Mouse (Mus musculus): Measurements from ENCODE around the gene Amhr2. TPM values are rescaled to one million over a fixed set of nuclear protein-coding genes. Genes with fewer than 3 reads are reported as not detected.

Amhr2 gene
- polyA plus RNA-seq, 1 experiment from 2014 or later = 0.21 TPM

DNA sequence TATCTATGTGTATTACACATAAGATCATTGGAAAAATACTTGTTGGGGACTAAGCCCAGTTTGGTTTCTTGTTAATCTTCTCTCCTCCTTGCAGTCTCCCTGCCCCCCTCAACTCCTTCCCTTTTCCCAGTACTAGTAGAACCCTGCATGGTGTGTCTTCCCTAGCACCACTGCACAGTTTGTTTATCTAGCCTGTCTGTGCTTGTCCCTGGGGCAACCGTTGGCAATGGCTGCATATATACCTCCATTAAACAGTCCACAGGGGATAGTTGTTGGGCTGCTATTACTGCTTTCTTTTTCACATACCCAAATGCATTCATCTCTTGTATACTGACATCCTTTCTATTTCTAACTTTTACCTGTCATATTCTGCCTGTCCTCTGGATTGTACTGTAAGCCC, 42.5 kb downstream of the Amhr2 start:
- no peak for TF ChIP-seq CTCF (IDR thresholded peaks at IDR 0.05; ENCODE audit: low read depth)
- WGBS = 59% methylated on average over 1 of the region's 1 CpGs
- ATAC-seq (ENCODE audit: insufficient read depth) (no peak), DNase-seq (no peak)
- no peak overlapping the region for H3K9ac ChIP-seq
- H3K9me3 ChIP-seq (ENCODE audit: low read depth, low read length) = no peaks in the 10 kb centered on the region
- H3K27ac ChIP-seq (ENCODE audit: low read depth) = no peak overlapping the region
- no peak overlapping the region for H3K4me3 ChIP-seq (ENCODE audit: low read depth, low read length)
- H3K27me3 ChIP-seq (ENCODE audit: insufficient read depth, low read length) = no peaks in the 10 kb centered on the region
- H3K4me1 ChIP-seq (ENCODE audit: insufficient read depth) = no peaks in the 10 kb centered on the region
- peaks cover 88% of the 10 kb centered on the region for H3K36me3 ChIP-seq (ENCODE audit: insufficient read depth)
- H3K4me2 ChIP-seq = no peak overlapping the region

DNA sequence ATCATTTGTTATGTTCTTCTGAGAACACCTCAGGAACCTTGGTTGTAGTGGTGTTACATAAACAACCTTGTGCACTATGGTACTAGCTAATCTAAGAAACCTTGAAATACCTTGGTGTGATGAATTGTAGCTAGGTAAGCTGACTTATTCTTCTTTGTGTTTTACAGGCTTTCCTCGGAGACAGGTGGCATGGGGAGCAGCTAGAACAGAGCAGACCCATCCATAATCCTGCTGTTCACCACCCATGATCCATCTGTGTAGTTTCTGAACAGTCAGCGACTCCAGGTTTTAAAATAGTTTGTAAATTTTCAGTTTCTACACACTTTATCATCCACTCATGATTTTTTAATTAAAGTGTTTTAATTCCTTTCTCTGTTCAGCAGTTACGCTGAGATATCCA, 53.2 kb downstream of the Amhr2 start:
- no peak overlapping the region for H3K4me3 ChIP-seq (ENCODE audit: low read depth, low read length)
- ATAC-seq (ENCODE audit: insufficient read depth) (no peak), DNase-seq (no peak)
- H3K36me3 ChIP-seq (ENCODE audit: insufficient read depth) = peaks cover 98% of the 10 kb centered on the region
- H3K27ac ChIP-seq (ENCODE audit: low read depth) = no peak overlapping the region
- no peaks in the 10 kb centered on the region for H3K9me3 ChIP-seq (ENCODE audit: low read depth, low read length)
- no peak overlapping the region for H3K9ac ChIP-seq
- no peak overlapping the region for H3K4me2 ChIP-seq
- H3K4me1 ChIP-seq (ENCODE audit: insufficient read depth) = no peaks in the 10 kb centered on the region
- 90% methylated on average over 3 of the region's 3 CpGs for WGBS
- no peaks in the 10 kb centered on the region for H3K27me3 ChIP-seq (ENCODE audit: insufficient read depth, low read length)
- TF ChIP-seq CTCF (IDR thresholded peaks at IDR 0.05; ENCODE audit: low read depth) = no peak

DNA sequence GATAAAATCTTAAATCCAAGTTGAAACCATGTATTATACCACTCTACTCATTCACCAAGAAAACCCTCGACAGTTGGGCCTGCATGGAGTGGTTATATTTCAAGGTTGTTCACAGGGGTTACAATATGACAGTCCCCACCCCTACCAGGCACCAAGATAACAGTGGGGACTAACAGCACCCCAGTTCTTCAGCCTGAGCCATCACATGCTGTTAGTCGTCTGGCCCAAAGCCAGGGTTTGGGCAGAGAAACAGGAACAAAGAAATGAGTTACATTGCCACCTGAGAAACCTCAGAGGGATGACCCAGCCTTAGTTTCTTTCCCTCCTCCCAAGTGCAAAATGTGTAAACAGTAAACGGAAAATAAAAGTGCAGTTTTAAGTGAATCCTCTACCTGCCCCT, 54.2 kb downstream of the Amhr2 start:
- DNase-seq (no peak), ATAC-seq (ENCODE audit: insufficient read depth) (no peak)
- H3K4me2 ChIP-seq = no peak overlapping the region
- H3K27ac ChIP-seq (ENCODE audit: low read depth) = no peak overlapping the region
- peaks cover 98% of the 10 kb centered on the region for H3K36me3 ChIP-seq (ENCODE audit: insufficient read depth)
- no peaks in the 10 kb centered on the region for H3K4me1 ChIP-seq (ENCODE audit: insufficient read depth)
- 73% methylated on average over 3 of the region's 3 CpGs for WGBS
- no peak overlapping the region for H3K4me3 ChIP-seq (ENCODE audit: low read depth, low read length)
- no peaks in the 10 kb centered on the region for H3K9me3 ChIP-seq (ENCODE audit: low read depth, low read length)
- H3K27me3 ChIP-seq (ENCODE audit: insufficient read depth, low read length) = no peaks in the 10 kb centered on the region
- no peak overlapping the region for H3K9ac ChIP-seq
- no peak for TF ChIP-seq CTCF (IDR thresholded peaks at IDR 0.05; ENCODE audit: low read depth)

DNA sequence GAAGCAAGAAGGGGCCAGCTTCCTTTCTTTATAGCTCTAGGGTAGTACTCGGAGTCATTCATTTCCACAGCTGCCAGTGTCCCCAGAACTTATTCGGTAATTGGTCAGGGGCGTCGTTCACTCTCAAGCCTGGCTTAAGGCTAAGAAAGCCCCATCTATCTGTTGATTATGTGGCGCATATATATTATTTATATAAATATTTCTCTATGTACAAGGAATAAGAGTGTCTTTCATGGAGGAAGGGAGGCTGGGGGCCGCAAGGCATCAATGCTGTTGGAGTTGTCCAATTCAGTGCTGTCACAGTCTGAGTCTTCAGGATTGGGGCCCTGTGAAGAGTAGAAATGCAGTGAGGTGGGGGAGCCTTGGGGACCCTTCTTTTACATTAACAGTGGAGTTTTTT, 54.7 kb downstream of the Amhr2 start:
- WGBS = 87% methylated on average over 6 of the region's 6 CpGs
- Histone ChIP-seq H3K27me3 (ENCODE audit: insufficient read depth, low read length) (no peaks in the 10 kb centered on the region), H3K9me3 (ENCODE audit: low read depth, low read length) (no peaks in the 10 kb centered on the region), H3K27ac (ENCODE audit: low read depth) (no peak overlapping the region), H3K9ac (no peak overlapping the region), H3K4me2 (no peak overlapping the region), H3K4me1 (ENCODE audit: insufficient read depth) (no peaks in the 10 kb centered on the region), H3K4me3 (ENCODE audit: low read depth, low read length) (no peak overlapping the region), H3K36me3 (ENCODE audit: insufficient read depth) (peaks cover 98% of the 10 kb centered on the region)
- no peak for TF ChIP-seq CTCF (IDR thresholded peaks at IDR 0.05; ENCODE audit: low read depth)
- DNase-seq (no peak), ATAC-seq (ENCODE audit: insufficient read depth) (no peak)

DNA sequence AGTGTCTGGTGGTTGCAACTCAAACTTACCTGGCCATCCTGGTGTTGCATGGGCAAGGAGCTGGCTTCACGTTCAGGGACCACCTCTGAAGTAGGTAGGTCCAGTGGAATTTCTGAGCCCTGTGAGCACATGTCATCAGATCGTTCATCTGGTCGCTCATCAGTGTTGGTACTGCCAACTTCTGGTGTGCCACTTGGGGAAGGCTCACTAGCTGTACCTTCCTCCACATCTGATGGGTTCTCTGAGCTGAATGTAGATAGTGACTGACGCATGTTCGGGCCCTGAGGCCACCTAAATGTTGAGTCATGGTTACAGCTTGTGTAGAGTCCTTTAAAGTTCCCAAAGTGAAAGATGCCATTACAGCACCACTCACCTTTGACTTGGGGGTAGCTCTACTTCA, 55.3 kb downstream of the Amhr2 start:
- H3K36me3 ChIP-seq (ENCODE audit: insufficient read depth) = peaks cover 99% of the 10 kb centered on the region
- WGBS = 81% methylated on average over 5 of the region's 5 CpGs
- no peaks in the 10 kb centered on the region for H3K4me1 ChIP-seq (ENCODE audit: insufficient read depth)
- no peak for TF ChIP-seq CTCF (IDR thresholded peaks at IDR 0.05; ENCODE audit: low read depth)
- H3K9ac ChIP-seq = no peak overlapping the region
- no peak overlapping the region for H3K4me3 ChIP-seq (ENCODE audit: low read depth, low read length)
- DNase-seq (no peak), ATAC-seq (ENCODE audit: insufficient read depth) (no peak)
- H3K4me2 ChIP-seq = no peak overlapping the region
- no peaks in the 10 kb centered on the region for H3K27me3 ChIP-seq (ENCODE audit: insufficient read depth, low read length)
- no peak overlapping the region for H3K27ac ChIP-seq (ENCODE audit: low read depth)
- H3K9me3 ChIP-seq (ENCODE audit: low read depth, low read length) = no peaks in the 10 kb centered on the region

DNA sequence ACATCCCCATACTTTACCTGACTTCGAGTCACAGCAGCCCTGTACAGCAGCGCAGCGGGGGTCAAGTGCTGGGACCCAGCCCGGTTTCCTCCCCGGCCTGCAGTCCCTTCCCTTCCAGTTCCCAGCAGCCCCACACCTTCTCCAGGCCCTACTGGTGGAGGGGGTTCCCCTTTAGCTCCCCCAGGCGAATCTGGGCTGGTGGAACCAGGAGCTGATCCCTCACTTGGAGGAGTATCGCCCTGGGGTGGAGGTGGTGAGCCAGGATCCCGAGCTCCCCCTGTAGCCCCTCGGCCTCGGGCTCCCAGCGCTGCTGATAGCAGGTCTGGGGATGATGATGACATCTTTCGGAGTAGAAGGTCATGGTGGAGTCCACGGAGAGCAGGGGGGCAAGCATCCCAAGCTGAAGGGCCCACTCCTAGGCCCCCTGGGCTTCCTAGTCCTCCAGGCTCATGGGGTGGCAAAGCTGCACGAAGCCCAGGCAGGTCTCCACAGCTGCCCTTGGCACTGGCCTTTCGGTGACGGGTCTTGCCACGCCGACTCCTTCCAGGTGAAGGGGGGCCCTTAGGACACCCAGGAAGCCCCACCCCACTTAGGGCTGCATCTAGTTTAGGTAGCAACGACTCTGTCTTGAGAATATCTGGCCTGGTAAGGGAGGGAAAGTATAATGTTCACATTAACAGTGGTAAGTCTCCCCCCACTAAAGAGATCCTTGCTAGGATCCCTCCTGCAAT, 56.1 kb downstream of the Amhr2 start:
- WGBS = 85% methylated on average over 19 of the region's 19 CpGs
- DNase-seq (no peak), ATAC-seq (ENCODE audit: insufficient read depth) (0 out of 2 replicates have a peak, but pooled peaks have one; percentile 19)
- no peak overlapping the region for H3K9ac ChIP-seq
- no peak overlapping the region for H3K4me2 ChIP-seq
- no peak for TF ChIP-seq CTCF (IDR thresholded peaks at IDR 0.05; ENCODE audit: low read depth)
- H3K4me3 ChIP-seq (ENCODE audit: low read depth, low read length) = no peak overlapping the region
- no peaks in the 10 kb centered on the region for H3K9me3 ChIP-seq (ENCODE audit: low read depth, low read length)
- H3K27me3 ChIP-seq (ENCODE audit: insufficient read depth, low read length) = no peaks in the 10 kb centered on the region
- no peaks in the 10 kb centered on the region for H3K4me1 ChIP-seq (ENCODE audit: insufficient read depth)
- H3K36me3 ChIP-seq (ENCODE audit: insufficient read depth) = peaks cover 92% of the 10 kb centered on the region
- no peak overlapping the region for H3K27ac ChIP-seq (ENCODE audit: low read depth)

DNA sequence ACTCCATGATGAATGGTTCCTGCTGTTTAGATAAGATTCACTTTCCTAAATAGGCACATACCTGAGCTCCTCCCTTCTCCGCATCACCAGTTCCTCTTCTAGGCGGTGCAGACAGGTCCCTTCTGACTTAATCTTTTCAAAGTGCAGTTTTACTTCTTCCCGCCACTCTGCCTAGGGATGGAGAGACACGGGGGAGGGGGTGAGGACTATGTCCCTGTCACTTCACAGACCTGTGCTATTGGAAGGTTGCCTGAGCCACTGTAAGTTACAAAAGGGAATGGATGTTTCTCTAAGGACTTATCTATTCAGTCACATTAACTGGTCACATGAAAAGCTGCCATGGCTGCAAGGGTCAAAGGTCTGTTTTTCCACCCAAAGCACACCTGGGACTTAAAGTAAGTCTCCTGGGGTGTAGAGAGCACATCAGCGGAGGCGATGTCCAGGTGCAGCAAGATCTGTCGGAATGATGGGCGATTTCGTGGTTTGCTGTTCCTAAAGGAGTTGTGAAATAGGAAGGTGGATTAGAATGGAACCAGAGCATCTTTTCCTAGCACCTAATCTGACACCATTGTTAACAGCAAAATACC, 57.2 kb downstream of the Amhr2 start:
- H3K4me2 ChIP-seq = no peak overlapping the region
- no peak for TF ChIP-seq CTCF (IDR thresholded peaks at IDR 0.05; ENCODE audit: low read depth)
- no peaks in the 10 kb centered on the region for H3K27me3 ChIP-seq (ENCODE audit: insufficient read depth, low read length)
- WGBS = 71% methylated on average over 9 of the region's 9 CpGs
- no peak for ATAC-seq (ENCODE audit: insufficient read depth)
- no peak overlapping the region for H3K4me3 ChIP-seq (ENCODE audit: low read depth, low read length)
- no peak overlapping the region for H3K9ac ChIP-seq
- no peaks in the 10 kb centered on the region for H3K4me1 ChIP-seq (ENCODE audit: insufficient read depth)
- DNase-seq = no peak
- H3K27ac ChIP-seq (ENCODE audit: low read depth) = no peak overlapping the region
- no peaks in the 10 kb centered on the region for H3K9me3 ChIP-seq (ENCODE audit: low read depth, low read length)
- H3K36me3 ChIP-seq (ENCODE audit: insufficient read depth) = peaks cover 81% of the 10 kb centered on the region
